Mouse (Mus musculus) neural tube, embryonic 14.5 days (tissue): ENCODE measurements around the gene Htr6. TPM values are rescaled to one million over a fixed set of nuclear protein-coding genes. Genes with fewer than 3 reads are reported as not detected.
A peak's percentile ranks its signal among the peaks of the same experiment; 100 is the strongest.

Experiments used
- ATAC-seq: fragments of 200-750 bp; cut with Nextera tagmentation; 2 replicates; pipeline ENCODE4 v1.8.0; 2017; ENCODE audit warnings: low read depth, mild to moderate bottlenecking, moderate TSS enrichment, moderate library complexity
- H3K27ac ChIP-seq: fragments of 300-500 bp; sonication (generic); 2 replicates; pipeline ENCODE4 v1.5.1; 2014; ENCODE audit warnings: low read depth, mild to moderate bottlenecking, control low read depth, low read length, moderate library complexity, mixed read lengths
- H3K27me3 ChIP-seq: fragments of 300-500 bp; sonication (generic); 2 replicates; pipeline ENCODE4 v1.6.1; 2014; ENCODE audit warnings: low read length; ENCODE audit not compliant: control insufficient read depth, insufficient read depth
- H3K36me3 ChIP-seq: fragments of 300-500 bp; sonication (generic); 2 replicates; pipeline ENCODE4 v1.6.1; 2014; ENCODE audit warnings: low read length, mixed read lengths; ENCODE audit not compliant: control insufficient read depth, insufficient read depth
- H3K4me1 ChIP-seq: fragments of 300-500 bp; sonication (generic); 2 replicates; pipeline ENCODE4 v1.6.1; 2014; ENCODE audit warnings: low read length; ENCODE audit not compliant: control insufficient read depth, insufficient read depth
- H3K4me2 ChIP-seq: fragments of 300-500 bp; sonication (generic); 2 replicates; pipeline ENCODE4 v1.6.1; 2014; ENCODE audit warnings: mild to moderate bottlenecking, low read depth, low read length, control low read depth
- H3K4me3 ChIP-seq: fragments of 300-500 bp; sonication (generic); 2 replicates; pipeline ENCODE4 v1.5.1; 2014; ENCODE audit warnings: low read depth, low read length, control low read depth, mixed read lengths
- H3K9ac ChIP-seq: fragments of 300-500 bp; sonication (generic); replicated peaks from 2 replicates; pipeline ENCODE4 v1.6.1; 2014; ENCODE audit warnings: low read depth, mild to moderate bottlenecking, control low read depth, low read length, mixed read lengths
- H3K9me3 ChIP-seq: fragments of 300-500 bp; sonication (generic); 2 replicates; pipeline ENCODE4 v1.6.1; 2016; ENCODE audit warnings: low read length; ENCODE audit not compliant: control insufficient read depth
- WGBS: fragments of 180-500 bp; shearing (Covaris S2); extraction: QIAGEN DNeasy Blood & Tissue Kit; methylation state at CpG from one replicate; pipeline ENCODE4 v1.1.7; 2014; 5-methylcytosine and 5-hydroxymethylcytosine counted together
- polyA plus RNA-seq: library from polyadenylated mRNA; unstranded; fragments of >200 nt; fragmentation: Nextera tagmentation; extraction: Ambion mirVana; gene quantifications from 2 replicates; pipeline ENCODE4 v1.2.1, GENCODE M21; 2014

Gene Htr6
- polyA plus RNA-seq, 1 experiment from 2014 or later, result 1.4 TPM

- H3K36me3 ChIP-seq, result no peaks in the 10 kb centered on the region
- H3K9ac ChIP-seq, result no peak overlapping the region; the same call in 1 of the 2 replicates
- H3K4me2 ChIP-seq, result no peak overlapping the region
- no peak overlapping the region for H3K27ac ChIP-seq
- no peak for ATAC-seq
- WGBS, result 92% methylated on average over 8 of the region's 8 CpGs
- no peaks in the 10 kb centered on the region for H3K9me3 ChIP-seq
- no peaks in the 10 kb centered on the region for H3K27me3 ChIP-seq
- H3K4me1 ChIP-seq, result peaks cover 15% of the 10 kb centered on the region; the same call in 1 of the 2 replicates
- no peak overlapping the region for H3K4me3 ChIP-seq
Measured at GRCm38 (mm10) chr4:139034010-139034367, 41.4 kb downstream of the Htr6 start.

GRCm38 (mm10) chr4:139033263-139034009 lies 41.9 kb downstream of the Htr6 start:
- 81% methylated on average over 11 of the region's 11 CpGs for WGBS

GRCm38 (mm10) chr4:139032521-139032920 lies 42.8 kb downstream of the Htr6 start:
- no peak overlapping the region for H3K9ac ChIP-seq
- H3K27ac ChIP-seq, result no peak overlapping the region
- no peak overlapping the region for H3K4me2 ChIP-seq
- no peaks in the 10 kb centered on the region for H3K36me3 ChIP-seq
- WGBS, result 51% methylated on average over 12 of the region's 12 CpGs
- no peaks in the 10 kb centered on the region for H3K9me3 ChIP-seq
- no peaks in the 10 kb centered on the region for H3K27me3 ChIP-seq
- ATAC-seq, result no peak
- H3K4me1 ChIP-seq, result peaks cover 5% of the 10 kb centered on the region; the same call in 1 of the 2 replicates
- H3K4me3 ChIP-seq, result no peak overlapping the region

More at GRCm38 (mm10) chr4:139033263-139034009, 41.9 kb downstream of the Htr6 start:
- no peak overlapping the region for H3K27ac ChIP-seq
- peaks cover 9% of the 10 kb centered on the region; the same call in 1 of the 2 replicates for H3K4me1 ChIP-seq
- H3K9ac ChIP-seq, result no peak overlapping the region; the same call in 1 of the 2 replicates
- H3K27me3 ChIP-seq, result no peaks in the 10 kb centered on the region
- no peaks in the 10 kb centered on the region for H3K9me3 ChIP-seq
- H3K4me2 ChIP-seq, result no peak overlapping the region
- no peak overlapping the region for H3K4me3 ChIP-seq
- H3K36me3 ChIP-seq, result no peaks in the 10 kb centered on the region
- ATAC-seq, result no peak

GRCm38 (mm10) chr4:139030675-139031074 lies 44.7 kb downstream of the Htr6 start:
- Histone ChIP-seq H3K9me3 (no peaks in the 10 kb centered on the region), H3K27me3 (no peaks in the 10 kb centered on the region), H3K36me3 (no peaks in the 10 kb centered on the region), H3K9ac (no peak overlapping the region), H3K4me3 (no peak overlapping the region), H3K4me2 (no peak overlapping the region), H3K27ac (no peak overlapping the region), H3K4me1 (peaks cover 5% of the 10 kb centered on the region; the same call in 1 of the 2 replicates)
- 64% methylated on average over 6 of the region's 6 CpGs for WGBS
- ATAC-seq, result no peak

GRCm38 (mm10) chr4:139024379-139024778 lies 51.0 kb downstream of the Htr6 start:
- no peaks in the 10 kb centered on the region for H3K27me3 ChIP-seq
- H3K4me2 ChIP-seq, result no peak overlapping the region
- no peak overlapping the region for H3K27ac ChIP-seq
- ATAC-seq, result peak; percentile 61; the same call in 1 of the 2 replicates
- 15% methylated on average over 2 of the region's 2 CpGs for WGBS
- peaks cover 3% of the 10 kb centered on the region; the same call in 1 of the 2 replicates for H3K4me1 ChIP-seq
- no peaks in the 10 kb centered on the region for H3K9me3 ChIP-seq
- no peak overlapping the region for H3K4me3 ChIP-seq
- no peaks in the 10 kb centered on the region for H3K36me3 ChIP-seq
- no peak overlapping the region for H3K9ac ChIP-seq

GRCm38 (mm10) chr4:139020385-139020784 lies 55.0 kb downstream of the Htr6 start:
- no peaks in the 10 kb centered on the region for H3K27me3 ChIP-seq
- ATAC-seq, result no peak
- WGBS, result 66% methylated on average over 3 of the region's 3 CpGs

GRCm38 (mm10) chr4:139019413-139019812 lies 56.0 kb downstream of the Htr6 start:
- Histone ChIP-seq H3K27ac (peak overlapping the region; percentile 28; the same call in 1 of the 2 replicates), H3K4me1 (peaks cover 9% of the 10 kb centered on the region; the same call in 1 of the 2 replicates), H3K27me3 (no peaks in the 10 kb centered on the region), H3K36me3 (no peaks in the 10 kb centered on the region), H3K9me3 (no peaks in the 10 kb centered on the region), H3K4me2 (no peak overlapping the region), H3K9ac (no peak overlapping the region), H3K4me3 (no peak overlapping the region)
- ATAC-seq, result peak; percentile 49; the same call in 1 of the 2 replicates
- 59% methylated on average over 13 of the region's 13 CpGs for WGBS

More at GRCm38 (mm10) chr4:139020385-139020784, 55.0 kb downstream of the Htr6 start:
- no peak overlapping the region for H3K27ac ChIP-seq
- no peaks in the 10 kb centered on the region for H3K36me3 ChIP-seq
- H3K4me1 ChIP-seq, result peaks cover 9% of the 10 kb centered on the region; the same call in 1 of the 2 replicates
- H3K4me3 ChIP-seq, result no peak overlapping the region
- no peaks in the 10 kb centered on the region for H3K9me3 ChIP-seq
- no peak overlapping the region for H3K9ac ChIP-seq
- no peak overlapping the region for H3K4me2 ChIP-seq

- ATAC-seq, result no peak
- 27% methylated on average over 4 of the region's 4 CpGs for WGBS
- H3K4me2 ChIP-seq, result no peak overlapping the region
Measured at GRCm38 (mm10) chr4:139018976-139019375, 56.4 kb downstream of the Htr6 start.

GRCm38 (mm10) chr4:139018388-139018787 lies 57.0 kb downstream of the Htr6 start:
- no peak overlapping the region for H3K9ac ChIP-seq
- no peaks in the 10 kb centered on the region for H3K27me3 ChIP-seq
- H3K4me1 ChIP-seq, result peaks cover 9% of the 10 kb centered on the region; the same call in 1 of the 2 replicates
- no peaks in the 10 kb centered on the region for H3K9me3 ChIP-seq
- no peak overlapping the region for H3K4me2 ChIP-seq
- no peak overlapping the region for H3K4me3 ChIP-seq
- H3K27ac ChIP-seq, result no peak overlapping the region; the same call in 1 of the 2 replicates
- ATAC-seq, result no peak
- WGBS, result 90% methylated on average over 14 of the region's 14 CpGs
- no peaks in the 10 kb centered on the region for H3K36me3 ChIP-seq

More at GRCm38 (mm10) chr4:139018976-139019375, 56.4 kb downstream of the Htr6 start:
- H3K4me1 ChIP-seq, result peaks cover 9% of the 10 kb centered on the region; the same call in 1 of the 2 replicates
- H3K27ac ChIP-seq, result no peak overlapping the region; the same call in 1 of the 2 replicates
- no peaks in the 10 kb centered on the region for H3K27me3 ChIP-seq
- no peaks in the 10 kb centered on the region for H3K9me3 ChIP-seq
- no peaks in the 10 kb centered on the region for H3K36me3 ChIP-seq
- no peak overlapping the region for H3K9ac ChIP-seq
- no peak overlapping the region for H3K4me3 ChIP-seq
